In genomic region chr19:53556841-53557240, GRCm38 (mm10) we compare ENCODE assay signal across 9 mouse cellular contexts. TPM values are rescaled to one million over a fixed set of nuclear protein-coding genes. Genes with fewer than 3 reads are reported as not detected.
A peak's percentile ranks its signal among the peaks of the same experiment; 100 is the strongest.
DNase-seq lines count a peak whose midpoint lies in the region; ATAC-seq lines count a peak whose summit lies in the region.
"Had no signal": no experiment of that assay in that cellular context is flagged by ENCODE, and none has a peak within 500 bp of the region (broad histone marks: within the 10 kb centered on the region; RNA-seq: fewer than 3 reads in every experiment).

No protein-coding gene starts in this region.

- no peak for ATAC-seq in midbrain, embryonic 12.5 days (ENCODE audit: low FRiP score, low read depth)
- no peak for ATAC-seq in midbrain, embryonic 13.5 days
- no peak for ATAC-seq in limb, embryonic 11.5 days (ENCODE audit: insufficient number of reproducible peaks, low FRiP score, low TSS enrichment, low read depth)
- no peak for ATAC-seq in stomach, embryonic 15.5 days (ENCODE audit: insufficient read depth, low FRiP score, low read depth)

- H3K4me1 ChIP-seq in midbrain, embryonic 12.5 days: 0 out of 2 replicates have a peak, but pooled peaks cover 7% of the 10 kb centered on the region
- peaks cover 8% of the 10 kb centered on the region; the same call in 1 of the 2 replicates for H3K4me1 ChIP-seq in midbrain, embryonic 13.5 days (replicated peaks)
- H3K4me1 ChIP-seq in limb, embryonic 11.5 days (ENCODE audit: control insufficient read depth, insufficient read depth, low read length): no peaks in the 10 kb centered on the region
- peaks cover 8% of the 10 kb centered on the region; the same call in 1 of the 2 replicates for H3K4me1 ChIP-seq in stomach, embryonic 15.5 days

- no peaks in the 10 kb centered on the region for H3K9me3 ChIP-seq in midbrain, embryonic 12.5 days
- H3K9me3 ChIP-seq in midbrain, embryonic 13.5 days: no peaks in the 10 kb centered on the region
- H3K9me3 ChIP-seq in limb, embryonic 11.5 days (ENCODE audit: control insufficient read depth, low read length): peaks cover 4% of the 10 kb centered on the region; the same call in 1 of the 2 replicates
- no peaks in the 10 kb centered on the region; the same call in 1 of the 2 replicates for H3K9me3 ChIP-seq in stomach, embryonic 15.5 days

- intact Hi-C loops in left cerebral cortex, postnatal 25 days (cut with DNase I): no loop called here

- WGBS in midbrain, embryonic 12.5 days: 45% methylated on average over 6 of the region's 6 CpGs
- 35% methylated on average over 6 of the region's 6 CpGs for WGBS in midbrain, embryonic 13.5 days
- 26% methylated on average over 6 of the region's 6 CpGs for WGBS in limb, embryonic 11.5 days
- 40% methylated on average over 6 of the region's 6 CpGs for WGBS in stomach, embryonic 15.5 days

- no peaks in the 10 kb centered on the region for H3K27me3 ChIP-seq in midbrain, embryonic 12.5 days
- H3K27me3 ChIP-seq in midbrain, embryonic 13.5 days: no peaks in the 10 kb centered on the region
- H3K27me3 ChIP-seq in limb, embryonic 11.5 days (ENCODE audit: control insufficient read depth, insufficient read depth, low read length): no peaks in the 10 kb centered on the region
- H3K27me3 ChIP-seq in stomach, embryonic 15.5 days (replicated peaks): no peaks in the 10 kb centered on the region

- H3K36me3 ChIP-seq in midbrain, embryonic 12.5 days: no peaks in the 10 kb centered on the region
- no peaks in the 10 kb centered on the region for H3K36me3 ChIP-seq in midbrain, embryonic 13.5 days
- H3K36me3 ChIP-seq in limb, embryonic 11.5 days (ENCODE audit: control insufficient read depth, insufficient read depth, low read length): no peaks in the 10 kb centered on the region
- no peaks in the 10 kb centered on the region for H3K36me3 ChIP-seq in stomach, embryonic 15.5 days

- peak overlapping the region; percentile 15; the same call in 1 of the 2 replicates for H3K4me2 ChIP-seq in midbrain, embryonic 12.5 days (replicated peaks)
- H3K4me2 ChIP-seq in midbrain, embryonic 13.5 days (replicated peaks): no peak overlapping the region
- H3K4me2 ChIP-seq in limb, embryonic 11.5 days (ENCODE audit: low read depth, severe bottlenecking): peak overlapping the region; percentile 26; the same call in 1 of the 2 replicates
- H3K4me2 ChIP-seq in stomach, embryonic 15.5 days: peak overlapping the region; percentile 46

- peak; percentile 71 for DNase-seq in heart, adult 11 months
- no peak for DNase-seq in heart, postnatal 4 days
- DNase-seq in limb, embryonic 11.5 days (ENCODE audit: low spot score): no peak
- DNase-seq in left cerebral cortex, postnatal 25 days (ENCODE audit: low spot score in 2 of 2): no peak
- no peak for DNase-seq in yolk sac, embryonic 10.5 days (ENCODE audit: low spot score)
- DNase-seq: left cerebral cortex, postnatal 4 days had no signal

- H3K4me3 ChIP-seq in midbrain, embryonic 12.5 days: no peak overlapping the region
- H3K4me3 ChIP-seq in midbrain, embryonic 13.5 days (replicated peaks): no peak overlapping the region
- H3K4me3 ChIP-seq in limb, embryonic 11.5 days (ENCODE audit: low read depth, low read length): no peak overlapping the region
- H3K4me3 ChIP-seq in stomach, embryonic 15.5 days (replicated peaks): no peak overlapping the region

- no peak overlapping the region for H3K27ac ChIP-seq in midbrain, embryonic 12.5 days (replicated peaks)
- H3K27ac ChIP-seq in midbrain, embryonic 13.5 days: no peak overlapping the region
- H3K27ac ChIP-seq in limb, embryonic 11.5 days (replicated peaks; ENCODE audit: low read depth, low read length): no peak overlapping the region
- no peak overlapping the region for H3K27ac ChIP-seq in stomach, embryonic 15.5 days

- no peak overlapping the region for H3K9ac ChIP-seq in midbrain, embryonic 12.5 days (replicated peaks)
- H3K9ac ChIP-seq in midbrain, embryonic 13.5 days (replicated peaks): no peak overlapping the region
- H3K9ac ChIP-seq in limb, embryonic 11.5 days (ENCODE audit: low read length): no peak overlapping the region
- no peak overlapping the region for H3K9ac ChIP-seq in stomach, embryonic 15.5 days

RNA-seq across cellular contexts. Expression of gene Dusp5, which starts 27.9 kb away (rescaled TPM):
- 10 to 100 TPM; 18.7 to 20.7 TPM for total RNA-seq in heart, postnatal 4 days (2021)
- 1.7 and 2.7 TPM in 2 replicates for polyA plus RNA-seq in midbrain, embryonic 12.5 days (2016; fragmentation: Nextera tagmentation; extraction: Ambion mirVana)
- polyA plus RNA-seq in midbrain, embryonic 13.5 days (2015; fragmentation: Nextera tagmentation; extraction: Ambion mirVana): 0.68 and 1.2 TPM in 2 replicates
- polyA plus RNA-seq in limb, embryonic 11.5 days (2014; fragmentation: Nextera tagmentation; extraction: Ambion mirVana): 3.5 and 3.8 TPM in 2 replicates
- polyA plus RNA-seq in stomach, embryonic 15.5 days (2015; fragmentation: Nextera tagmentation; extraction: Ambion mirVana): 7.2 and 7.4 TPM in 2 replicates
- total RNA-seq in left cerebral cortex, postnatal 25 days (2021): 10 to 100 TPM in 1 of 2 experiments, 1 to 10 TPM in 1; 9.9 to 11.7 TPM

RNA-seq across cellular contexts. Expression of gene Nutf2-ps1, which starts 32.0 kb away (rescaled TPM):
- 100 to 1,000 TPM; 124 to 126 TPM for total RNA-seq in heart, postnatal 4 days (2021)
- 407 and 436 TPM in 2 replicates for polyA plus RNA-seq in midbrain, embryonic 12.5 days (2016; fragmentation: Nextera tagmentation; extraction: Ambion mirVana)
- 316 and 335 TPM in 2 replicates for polyA plus RNA-seq in midbrain, embryonic 13.5 days (2015; fragmentation: Nextera tagmentation; extraction: Ambion mirVana)
- 471 and 513 TPM in 2 replicates for polyA plus RNA-seq in limb, embryonic 11.5 days (2014; fragmentation: Nextera tagmentation; extraction: Ambion mirVana)
- polyA plus RNA-seq in stomach, embryonic 15.5 days (2015; fragmentation: Nextera tagmentation; extraction: Ambion mirVana): 377 and 407 TPM in 2 replicates
- total RNA-seq in left cerebral cortex, postnatal 25 days (2021): 10 to 100 TPM; 42.7 to 54.4 TPM

RNA-seq across cellular contexts. Expression of gene Smc3, which starts 43.4 kb away (rescaled TPM):
- total RNA-seq in heart, postnatal 4 days (2021): 10 to 100 TPM; 33.2 to 34.2 TPM
- 80.7 and 85.6 TPM in 2 replicates for polyA plus RNA-seq in midbrain, embryonic 12.5 days (2016; fragmentation: Nextera tagmentation; extraction: Ambion mirVana)
- 76.0 and 80.0 TPM in 2 replicates for polyA plus RNA-seq in midbrain, embryonic 13.5 days (2015; fragmentation: Nextera tagmentation; extraction: Ambion mirVana)
- 92.8 and 99.7 TPM in 2 replicates for polyA plus RNA-seq in limb, embryonic 11.5 days (2014; fragmentation: Nextera tagmentation; extraction: Ambion mirVana)
- polyA plus RNA-seq in stomach, embryonic 15.5 days (2015; fragmentation: Nextera tagmentation; extraction: Ambion mirVana): 65.5 and 67.4 TPM in 2 replicates
- total RNA-seq in left cerebral cortex, postnatal 25 days (2021): 10 to 100 TPM; 35.0 to 37.1 TPM
